Mouse (Mus musculus): ENCODE results near the gene Mgst3.

DNA sequence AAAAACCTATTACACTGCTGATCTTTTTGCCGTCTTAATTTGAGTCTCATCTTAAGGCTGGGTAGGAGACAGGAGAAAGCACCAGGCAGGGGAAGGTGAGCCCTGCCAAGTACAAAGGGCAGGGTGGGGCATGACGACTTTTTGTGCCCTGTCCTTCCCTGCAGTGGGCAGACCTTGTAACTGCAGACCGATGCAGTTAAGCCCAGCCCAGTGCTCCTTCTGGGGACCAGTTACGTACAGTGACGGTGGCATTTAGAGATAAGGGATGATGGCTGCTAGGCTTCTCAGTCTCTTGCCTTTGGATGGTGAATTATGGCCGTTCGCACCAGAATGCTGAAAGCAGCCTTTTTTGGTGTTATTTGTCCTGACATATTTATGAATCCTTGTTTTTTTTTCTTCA, 25.1 kb downstream of the Mgst3 start:
- no peak for TF ChIP-seq POLR2A (IDR thresholded peaks at IDR 0.05; ENCODE audit: control insufficient read depth, extremely low read depth, insufficient read depth, low read length, poor library complexity)
- TF ChIP-seq CTCF (IDR thresholded peaks at IDR 0.05; ENCODE audit: borderline replicate concordance, control insufficient read depth, extremely low read depth, insufficient read depth, low read length, poor library complexity): no peak

Measured in thymus, adult 2 months (tissue).